Comparison of ENCODE assay signal across 8 mouse cellular contexts in genomic region chr2:29826926-29827708, GRCm38 (mm10). TPM values are rescaled to one million over a fixed set of nuclear protein-coding genes. Genes with fewer than 3 reads are reported as not detected.
A peak's percentile ranks its signal among the peaks of the same experiment; 100 is the strongest.
DNase-seq lines count a peak whose midpoint lies in the region; ATAC-seq lines count a peak whose summit lies in the region.

No protein-coding gene starts in this region.

- H3K79me2 ChIP-seq in macrophage (ENCODE audit: inconsistent target) = peaks cover 49% of the 10 kb centered on the region

- under 1% methylated on average over 48 of the region's 48 CpGs for WGBS in hindbrain, embryonic 16.5 days
- WGBS in macrophage (ENCODE audit: missing documents) = under 1% methylated on average over 38 of the region's 48 CpGs

- no peaks in the 10 kb centered on the region for H3K36me3 ChIP-seq in hindbrain, embryonic 16.5 days (ENCODE audit: control insufficient read depth, insufficient read depth, low read length)
- no peaks in the 10 kb centered on the region for H3K36me3 ChIP-seq in macrophage (ENCODE audit: inconsistent target)

- H3K27me3 ChIP-seq in hindbrain, embryonic 16.5 days (replicated peaks; ENCODE audit: control insufficient read depth, insufficient read depth, low read length) = no peaks in the 10 kb centered on the region

- peak overlapping the region; percentile 88 for H3K4me2 ChIP-seq in hindbrain, embryonic 16.5 days (ENCODE audit: low read length)

- no peaks in the 10 kb centered on the region for H3K9me3 ChIP-seq in hindbrain, embryonic 16.5 days (ENCODE audit: control insufficient read depth, low read length)

- H3K9ac ChIP-seq in hindbrain, embryonic 16.5 days (ENCODE audit: low read depth, low read length) = peak overlapping the region; percentile 82

- H3K4me3 ChIP-seq in hindbrain, embryonic 16.5 days (ENCODE audit: low read length) = peak overlapping the region; percentile 90
- peak overlapping the region; percentile 100 for H3K4me3 ChIP-seq in macrophage (ENCODE audit: inconsistent target)

- ATAC-seq in hindbrain, embryonic 16.5 days = peak; percentile 97

- peaks cover 14% of the 10 kb centered on the region for H3K4me1 ChIP-seq in hindbrain, embryonic 16.5 days (ENCODE audit: control insufficient read depth, insufficient read depth, low read depth, low read length)

- DNase-seq in WW6 (ENCODE audit: low read depth, low spot score) = peak; percentile 94
- DNase-seq in cerebellum, postnatal 4 days (ENCODE audit: low spot score in 2 of 2) = peak; percentile 75 to 92
- DNase-seq in gastrocnemius, adult 18-20 months (ENCODE audit: low spot score) = peak; percentile 96
- peak; percentile 95 to 97 for DNase-seq in left cerebral cortex, adult 18-20 months (ENCODE audit: low spot score in 2 of 2)
- DNase-seq in right cerebral cortex, adult 18-20 months = peak; percentile 98
- DNase-seq in urinary bladder, postnatal 10 days (ENCODE audit: low spot score) = peak; percentile 72

- H3K27ac ChIP-seq in hindbrain, embryonic 16.5 days (ENCODE audit: low read depth, low read length) = peak overlapping the region; percentile 90
- peak overlapping the region; percentile 85 for H3K27ac ChIP-seq in macrophage

RNA-seq across cellular contexts. Expression of gene Urm1, which starts 7.2 kb away (rescaled TPM):
- total RNA-seq in gastrocnemius, adult 18-20 months (2021) = 10 to 100 TPM; 23.9 to 30.3 TPM
- 27.4 and 31.4 TPM in 2 replicates for polyA plus RNA-seq in hindbrain, embryonic 16.5 days (2015; fragmentation: Nextera tagmentation; extraction: Ambion mirVana)
- 10 to 100 TPM; 48.1 to 49.6 TPM for total RNA-seq in left cerebral cortex, adult 18-20 months (2021)
- total RNA-seq in macrophage (2018; cell fraction: chromatin; rRNA removed) = 10 to 100 TPM; 19.6 to 51.0 (median 33.2) TPM
- total RNA-seq in macrophage (2018; cell fraction: cytosol; rRNA removed) = 10 to 100 TPM; 16.7 to 41.3 (median 27.7) TPM
- 10 to 100 TPM; 14.1 to 42.2 (median 25.0) TPM for total RNA-seq in macrophage (2018; cell fraction: nucleus; rRNA removed)
- polyA plus RNA-seq in macrophage (2018) = 21.1 to 24.9 TPM (median 24.4 TPM) in 3 replicates

RNA-seq across cellular contexts. Expression of gene Slc27a4, which starts 24.7 kb away (rescaled TPM):
- total RNA-seq in gastrocnemius, adult 18-20 months (2021) = 1 to 10 TPM; 6.5 to 7.0 TPM
- 45.9 and 47.9 TPM in 2 replicates for polyA plus RNA-seq in hindbrain, embryonic 16.5 days (2015; fragmentation: Nextera tagmentation; extraction: Ambion mirVana)
- 10 to 100 TPM; 72.1 to 75.8 TPM for total RNA-seq in left cerebral cortex, adult 18-20 months (2021)
- total RNA-seq in macrophage (2018; cell fraction: chromatin; rRNA removed) = 10 to 100 TPM in 7 of 26 experiments, 1 to 10 TPM in 19; 1.3 to 15.6 (median 6.1) TPM
- 10 to 100 TPM in 25 of 26 experiments, 1 to 10 TPM in 1; 8.2 to 21.1 (median 13.8) TPM for total RNA-seq in macrophage (2018; cell fraction: cytosol; rRNA removed)
- 10 to 100 TPM in 24 of 26 experiments, 1 to 10 TPM in 2; 9.0 to 23.1 (median 14.2) TPM for total RNA-seq in macrophage (2018; cell fraction: nucleus; rRNA removed)
- polyA plus RNA-seq in macrophage (2018) = 11.2 to 17.7 TPM (median 17.3 TPM) in 3 replicates

RNA-seq across cellular contexts. Expression of gene Trub2, which starts 38.8 kb away (rescaled TPM):
- total RNA-seq in gastrocnemius, adult 18-20 months (2021) = 10 to 100 TPM; 27.7 to 30.3 TPM
- 32.5 and 34.2 TPM in 2 replicates for polyA plus RNA-seq in hindbrain, embryonic 16.5 days (2015; fragmentation: Nextera tagmentation; extraction: Ambion mirVana)
- total RNA-seq in left cerebral cortex, adult 18-20 months (2021) = 10 to 100 TPM; 39.3 to 39.5 TPM
- total RNA-seq in macrophage (2018; cell fraction: chromatin; rRNA removed) = 100 to 1,000 TPM in 7 of 26 experiments, 10 to 100 TPM in 19; 27.3 to 139 (median 73.3) TPM
- 10 to 100 TPM in 17 of 26 experiments, 1 to 10 TPM in 9; 5.3 to 17.3 (median 12.3) TPM for total RNA-seq in macrophage (2018; cell fraction: cytosol; rRNA removed)
- 100 to 1,000 TPM in 2 of 26 experiments, 10 to 100 TPM in 24; 13.1 to 107 (median 39.2) TPM for total RNA-seq in macrophage (2018; cell fraction: nucleus; rRNA removed)
- polyA plus RNA-seq in macrophage (2018) = 13.8 to 16.1 TPM (median 15.3 TPM) in 3 replicates

RNA-seq across cellular contexts. Expression of gene Coq4, which starts 39.8 kb away (rescaled TPM):
- total RNA-seq in gastrocnemius, adult 18-20 months (2021) = 1 to 10 TPM; 8.6 to 9.0 TPM
- polyA plus RNA-seq in hindbrain, embryonic 16.5 days (2015; fragmentation: Nextera tagmentation; extraction: Ambion mirVana) = 44.0 and 48.6 TPM in 2 replicates
- 10 to 100 TPM; 26.5 to 27.9 TPM for total RNA-seq in left cerebral cortex, adult 18-20 months (2021)
- total RNA-seq in macrophage (2018; cell fraction: chromatin; rRNA removed) = 10 to 100 TPM in 11 of 26 experiments, 1 to 10 TPM in 15; 1.3 to 26.3 (median 5.9) TPM
- 1 to 10 TPM; 3.2 to 6.0 (median 4.2) TPM for total RNA-seq in macrophage (2018; cell fraction: cytosol; rRNA removed)
- total RNA-seq in macrophage (2018; cell fraction: nucleus; rRNA removed) = 10 to 100 TPM in 3 of 26 experiments, 1 to 10 TPM in 23; 1.6 to 18.9 (median 4.7) TPM
- 2.9 to 7.5 TPM (median 5.4 TPM) in 3 replicates for polyA plus RNA-seq in macrophage (2018)

RNA-seq across cellular contexts. Expression of gene Cercam, which starts 41.8 kb away (rescaled TPM):
- 1 to 10 TPM; 1.6 to 1.7 TPM for total RNA-seq in gastrocnemius, adult 18-20 months (2021)
- polyA plus RNA-seq in hindbrain, embryonic 16.5 days (2015; fragmentation: Nextera tagmentation; extraction: Ambion mirVana) = 22.6 and 25.8 TPM in 2 replicates
- total RNA-seq in left cerebral cortex, adult 18-20 months (2021) = 1 to 10 TPM; 7.4 to 9.9 TPM
- 10 to 100 TPM in 15 of 26 experiments, 1 to 10 TPM in 11; 2.3 to 23.6 (median 12.3) TPM for total RNA-seq in macrophage (2018; cell fraction: chromatin; rRNA removed)
- 10 to 100 TPM in 22 of 26 experiments, 1 to 10 TPM in 4; 8.8 to 26.8 (median 13.1) TPM for total RNA-seq in macrophage (2018; cell fraction: cytosol; rRNA removed)
- total RNA-seq in macrophage (2018; cell fraction: nucleus; rRNA removed) = 10 to 100 TPM in 25 of 26 experiments, 1 to 10 TPM in 1; 9.0 to 32.3 (median 17.0) TPM
- 7.3 to 16.8 TPM (median 15.9 TPM) in 3 replicates for polyA plus RNA-seq in macrophage (2018)

Comparison
In these comparisons a context has a peak if more than half of its experiments do, and no peak if none do; other contexts are left out.
1. Peak in every context shown above with its lines: DNase-seq, ATAC-seq, H3K4me3 ChIP-seq and H3K27ac ChIP-seq.
2. RNA of gene Slc27a4, which starts 24.7 kb away (total RNA-seq): 72.1 to 75.8 TPM in left cerebral cortex, adult 18-20 months; 6.5 to 7.0 TPM in gastrocnemius, adult 18-20 months; every median in the first group is over 4 times any median in the second.